Mouse (Mus musculus) midbrain, embryonic 10.5 days (tissue): Measurements from ENCODE around the gene Ankrd28. TPM values are rescaled to one million over a fixed set of nuclear protein-coding genes. Genes with fewer than 3 reads are reported as not detected.

Source experiments
- polyA plus RNA-seq: library from polyadenylated mRNA; unstranded; fragments of >200 nt; fragmentation: Nextera tagmentation; extraction: Ambion mirVana; gene quantifications from 2 replicates; pipeline ENCODE4 v1.2.1, GENCODE M21; 2016

Gene Ankrd28
- polyA plus RNA-seq, 1 experiment from 2014 or later: 8.1 TPM

Other genes starting within 250 kb of the Ankrd28 start
- gene Colq, start 239.3 kb downstream of the Ankrd28 start, polyA plus RNA-seq: 0.05 and 0.16 TPM in 2 replicates
- gene Gm49387, start 189.8 kb downstream of the Ankrd28 start, polyA plus RNA-seq: 0.12 and 1.4 TPM in 2 replicates
- gene Btd, start 189.6 kb downstream of the Ankrd28 start, polyA plus RNA-seq: 15.5 and 16.4 TPM in 2 replicates
- gene Hacl1, start 189.4 kb downstream of the Ankrd28 start, polyA plus RNA-seq: 7.2 and 9.5 TPM in 2 replicates
- gene Galnt15, start 198.3 kb upstream of the Ankrd28 start, polyA plus RNA-seq: 0.10 and 0.11 TPM in 2 replicates